Mouse (Mus musculus): ENCODE results near the gene Dbndd2.

DNA sequence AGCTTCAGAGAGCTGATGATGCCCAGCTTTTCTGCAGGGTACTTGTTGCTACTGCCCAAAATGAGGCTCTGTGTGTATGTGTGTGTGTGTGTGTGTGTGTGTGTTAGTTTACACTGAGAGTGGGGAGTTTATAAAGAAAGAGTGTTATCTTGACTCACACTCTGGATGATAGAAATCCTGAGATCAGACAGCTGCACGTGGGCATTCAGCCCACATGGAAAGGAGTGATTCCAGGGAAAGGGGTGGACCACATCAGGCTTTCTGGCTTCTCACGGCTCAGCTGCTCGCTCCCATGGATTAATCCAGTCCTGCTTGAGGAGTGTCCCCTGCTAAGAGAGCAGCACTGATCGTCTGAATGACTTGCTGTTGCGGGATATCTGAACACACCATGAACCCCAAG, 56.2 kb downstream of the Dbndd2 start:
- TF ChIP-seq CTCF (IDR thresholded peaks at IDR 0.05; ENCODE audit: borderline replicate concordance, control insufficient read depth, extremely low read depth, insufficient read depth, low read length, poor library complexity) (no peak), POLR2A (IDR thresholded peaks at IDR 0.05; ENCODE audit: control insufficient read depth, extremely low read depth, insufficient read depth, low read length, poor library complexity) (no peak)

Data from thymus, adult 2 months (tissue).